Mouse (Mus musculus) ES-CJ7 (cell line): ENCODE results near the gene Psap.

ENCODE experiments used
- DNase-seq: peaks from one replicate; pipeline ENCODE4 v3.0.0; 2011; ENCODE audit warnings: low read depth, low spot score

Gene Psap

DNA sequence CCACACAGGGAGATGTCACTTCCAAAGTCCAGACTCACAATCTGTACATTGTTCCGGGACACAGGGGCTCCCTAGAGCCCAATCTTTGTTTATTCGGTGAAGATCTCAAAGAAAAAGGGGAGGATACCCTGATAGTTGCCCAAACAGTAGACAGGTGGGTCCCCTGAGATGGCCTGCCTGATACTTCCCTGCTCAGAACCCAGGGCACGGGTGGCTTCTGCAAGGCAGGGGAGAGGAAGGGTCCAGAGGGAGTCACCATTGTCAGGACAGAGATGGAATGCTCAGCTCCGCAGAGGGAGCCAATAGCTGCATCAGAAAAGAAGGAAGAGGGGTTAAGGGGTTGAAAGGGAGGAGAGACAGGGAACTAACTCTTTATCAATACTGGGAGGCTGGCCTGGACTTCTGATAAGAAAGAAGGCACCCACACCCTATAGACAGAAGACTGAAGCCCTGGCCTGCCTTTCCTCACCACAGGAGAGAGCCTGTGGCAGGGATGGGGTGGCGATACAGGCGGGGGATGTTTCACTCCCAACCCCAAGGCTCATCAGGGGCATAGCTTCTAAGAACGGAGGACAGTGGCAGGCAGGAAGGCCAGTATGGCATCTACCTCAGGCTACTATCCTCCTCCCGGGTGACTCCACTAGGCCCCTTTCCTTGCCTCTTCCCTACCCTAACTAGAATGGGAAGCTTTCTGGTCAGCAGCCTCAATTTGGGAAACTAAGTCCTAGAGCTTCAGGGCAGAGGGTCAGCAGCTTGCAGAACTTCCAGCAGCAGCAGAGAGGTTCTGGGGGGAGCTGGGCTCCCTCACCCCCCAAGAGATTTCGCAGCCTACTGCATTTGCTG, 70.6 kb downstream of the Psap start:
- DNase-seq, result no peak

DNA sequence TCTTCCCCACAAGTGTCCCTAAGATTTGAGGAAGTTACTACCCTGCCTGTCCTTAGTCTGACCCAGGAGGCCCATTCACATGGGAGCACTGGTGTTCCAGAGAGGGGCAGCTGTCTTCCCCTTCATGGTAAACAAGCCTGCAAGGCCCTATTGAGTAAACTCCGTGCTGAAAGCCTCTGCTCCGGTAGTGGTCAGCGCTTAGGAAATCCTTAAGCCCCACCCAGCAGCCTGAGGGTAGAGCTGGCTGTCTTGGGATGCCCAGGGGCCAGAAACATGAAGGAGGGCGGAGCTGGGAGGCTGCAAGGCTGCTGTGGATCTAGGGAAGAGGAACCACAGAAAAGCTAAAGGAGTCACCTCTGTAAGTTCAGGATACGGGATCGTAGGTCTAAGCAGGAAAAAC, 71.6 kb downstream of the Psap start:
- no peak for DNase-seq

DNA sequence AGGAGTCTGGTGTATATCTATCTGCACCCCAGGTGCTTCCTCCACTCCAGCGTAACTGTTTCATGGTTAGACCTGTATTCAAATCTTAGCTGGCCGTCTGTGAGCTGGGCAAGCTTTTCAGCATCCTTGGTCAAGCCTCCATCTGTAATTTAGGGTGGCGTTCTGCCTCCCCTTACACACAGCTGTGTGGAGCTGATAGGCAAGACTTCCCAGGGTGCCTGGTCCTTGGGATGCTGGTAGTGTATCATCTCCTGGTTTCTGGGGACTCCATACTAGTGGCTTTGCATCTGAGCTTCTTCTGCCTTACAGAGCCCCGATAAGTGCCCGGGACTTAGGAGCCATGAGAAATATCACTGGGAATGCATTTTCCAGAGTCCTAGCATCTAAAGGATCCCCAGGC, 72.2 kb downstream of the Psap start:
- DNase-seq, result no peak

DNA sequence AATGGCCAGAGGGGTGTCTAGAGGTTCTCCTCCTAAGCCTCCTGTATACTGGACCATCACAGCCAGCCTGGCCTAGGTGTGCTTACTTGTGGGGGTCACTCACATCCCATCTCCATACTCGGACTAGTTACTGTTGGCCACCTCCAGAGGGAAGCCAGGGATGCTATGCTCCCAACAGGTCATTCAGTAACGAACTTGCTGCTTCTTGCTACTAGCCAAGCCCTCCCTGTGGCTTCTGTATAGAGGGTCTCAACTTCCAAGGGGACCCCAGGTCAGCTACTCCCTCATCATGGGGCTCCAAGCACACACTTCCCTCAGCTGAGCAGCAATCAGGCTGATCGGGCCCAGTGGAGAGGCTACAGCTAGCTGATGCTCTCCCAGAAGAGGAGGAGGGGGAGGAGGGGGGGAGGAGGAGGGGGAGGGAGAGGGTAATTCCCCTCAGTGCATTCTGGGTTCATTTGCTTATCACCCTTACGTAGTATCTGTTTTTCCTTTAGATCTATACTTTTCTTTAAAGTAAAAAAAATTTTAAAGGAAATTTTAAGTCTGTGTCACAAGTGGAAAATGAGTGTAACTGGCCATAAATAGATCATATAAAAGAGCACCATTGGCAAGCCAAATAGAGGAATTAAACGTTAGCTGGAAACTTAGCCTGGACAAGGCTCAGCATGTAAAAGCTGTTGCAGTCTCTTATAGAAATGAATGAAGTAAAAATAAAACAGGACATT, 72.8 kb downstream of the Psap start:
- no peak for DNase-seq

DNA sequence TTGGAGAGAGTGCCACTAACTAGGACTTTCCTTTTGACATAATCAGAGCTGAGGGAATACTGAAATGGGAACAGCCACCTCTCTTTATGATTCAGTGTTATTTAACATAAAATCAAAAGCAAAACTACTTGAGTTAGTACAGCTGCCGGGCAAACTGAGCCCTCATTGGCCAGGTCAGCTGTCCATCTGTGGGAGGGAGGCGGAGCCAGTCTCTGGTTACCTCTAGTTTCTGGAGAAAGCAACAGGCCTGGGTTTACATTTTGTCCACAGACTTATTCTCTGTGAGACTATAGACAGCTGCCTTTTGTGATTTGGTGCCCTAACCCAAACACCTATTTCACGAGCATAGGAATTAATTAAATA, 73.4 kb downstream of the Psap start:
- peak; percentile 40 for DNase-seq

DNA sequence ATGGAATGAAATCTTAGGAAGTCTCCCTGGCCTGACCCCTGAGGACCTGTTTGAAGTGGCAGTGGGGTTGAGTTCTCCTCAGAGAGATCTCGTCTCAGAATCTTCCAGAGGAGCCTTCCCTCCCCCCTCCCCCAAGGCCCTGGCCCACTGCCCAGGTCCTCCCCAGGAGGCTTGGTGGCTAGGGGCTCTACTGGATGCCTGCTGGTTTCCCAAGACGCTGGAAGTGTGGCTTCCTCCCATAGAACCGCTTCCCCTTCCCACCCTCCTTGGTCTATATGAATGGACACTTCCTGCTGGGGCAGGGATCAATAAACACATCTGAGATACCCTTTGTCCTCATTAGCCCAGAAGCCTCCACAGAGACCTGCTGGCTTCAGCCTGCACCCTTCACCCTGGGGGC, 73.8 kb downstream of the Psap start:
- no peak for DNase-seq

DNA sequence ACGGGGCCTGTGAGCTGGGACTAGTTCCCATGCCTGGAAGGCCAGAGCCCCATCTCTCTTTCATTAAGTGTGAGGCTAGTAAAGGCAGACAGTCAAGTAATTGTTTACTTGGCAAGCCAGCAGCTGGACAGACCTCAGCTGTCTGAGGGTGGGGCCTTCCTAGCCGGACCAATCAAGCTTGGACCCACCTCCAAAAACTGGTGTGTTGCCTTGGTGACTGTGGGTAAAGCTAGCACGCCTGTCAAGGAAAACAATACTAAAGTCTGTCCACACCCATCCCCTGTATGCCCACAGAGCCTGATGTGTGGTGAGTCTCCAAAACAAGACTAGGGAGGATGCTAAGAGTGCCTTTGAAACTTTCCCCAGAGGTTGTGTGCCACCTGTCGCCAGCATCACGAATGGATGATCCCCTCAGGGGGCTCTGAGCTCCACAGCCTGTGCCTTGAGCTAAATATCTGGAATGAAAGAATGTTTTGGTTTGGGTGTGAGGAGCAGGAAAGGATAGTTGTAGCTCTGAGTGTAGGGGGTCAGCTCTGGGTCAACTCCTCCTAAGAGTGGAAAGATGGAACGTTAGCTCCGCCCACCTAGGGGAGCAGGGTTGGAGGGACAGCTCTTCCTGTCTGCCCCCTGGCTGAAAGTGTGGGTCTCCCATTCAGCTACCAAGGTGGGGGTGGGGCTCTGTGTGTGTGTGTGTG, 74.5 kb downstream of the Psap start:
- DNase-seq, result peak; percentile 74
